Mouse (Mus musculus) heart, postnatal 36 days (tissue): Measurements from ENCODE around the gene Gm21761. TPM values are rescaled to one million over a fixed set of nuclear protein-coding genes. Genes with fewer than 3 reads are reported as not detected.

Experiments
- total RNA-seq, 2 experiments: library from RNA; stranded (reverse); gene quantifications; 2 replicates each; pipeline ENCODE4 v1.2.3; 2021

Gene Gm21761
- total RNA-seq, 2 experiments from 2014 or later = not detected

Other genes with a start within 250 kb of the Gm21761 start
- gene Hmgcs1, start 238.9 kb downstream of the Gm21761 start, total RNA-seq = 10 to 100 TPM; 38.6 to 39.0 TPM
- gene Nim1k, start 173.4 kb downstream of the Gm21761 start, total RNA-seq = 1 to 10 TPM; 1.2 to 1.6 TPM
- 10 to 100 TPM; 17.0 to 19.0 TPM for gene Zfp131, start 138.4 kb downstream of the Gm21761 start, total RNA-seq
- gene AF067063, start 99.1 kb downstream of the Gm21761 start, total RNA-seq = not detected
- gene D13Ertd608e, start 93.3 kb downstream of the Gm21761 start, total RNA-seq = not detected
- gene Tcstv1, start 34.5 kb downstream of the Gm21761 start, total RNA-seq = not detected
- not detected for gene B020031M17Rik, start 21.5 kb upstream of the Gm21761 start, total RNA-seq
- gene Gm36079, start 97.7 kb upstream of the Gm21761 start, total RNA-seq = not detected
- gene Gm21188, start 122.9 kb upstream of the Gm21761 start, total RNA-seq = under 1 TPM in 1 of 2 experiments, not detected in 1; 0.31 TPM
- gene Gm20767, start 211.0 kb upstream of the Gm21761 start, total RNA-seq = not detected
- not detected for gene Gm21818, start 243.2 kb upstream of the Gm21761 start, total RNA-seq